Mouse (Mus musculus) naive thymus-derived CD4-positive, alpha-beta T cell, adult 5 months (primary cell): ENCODE data around the gene Kdm5a. TPM values are rescaled to one million over a fixed set of nuclear protein-coding genes. Genes with fewer than 3 reads are reported as not detected.

Experiments used
- polyA plus RNA-seq: library from polyadenylated mRNA; unstranded; fragments of 100-300 nt; shearing (Covaris generic); gene quantifications from one replicate; pipeline ENCODE4 v1.2.1, GENCODE M21; 2017

The Kdm5a gene
- polyA plus RNA-seq = 178 TPM

DNA sequence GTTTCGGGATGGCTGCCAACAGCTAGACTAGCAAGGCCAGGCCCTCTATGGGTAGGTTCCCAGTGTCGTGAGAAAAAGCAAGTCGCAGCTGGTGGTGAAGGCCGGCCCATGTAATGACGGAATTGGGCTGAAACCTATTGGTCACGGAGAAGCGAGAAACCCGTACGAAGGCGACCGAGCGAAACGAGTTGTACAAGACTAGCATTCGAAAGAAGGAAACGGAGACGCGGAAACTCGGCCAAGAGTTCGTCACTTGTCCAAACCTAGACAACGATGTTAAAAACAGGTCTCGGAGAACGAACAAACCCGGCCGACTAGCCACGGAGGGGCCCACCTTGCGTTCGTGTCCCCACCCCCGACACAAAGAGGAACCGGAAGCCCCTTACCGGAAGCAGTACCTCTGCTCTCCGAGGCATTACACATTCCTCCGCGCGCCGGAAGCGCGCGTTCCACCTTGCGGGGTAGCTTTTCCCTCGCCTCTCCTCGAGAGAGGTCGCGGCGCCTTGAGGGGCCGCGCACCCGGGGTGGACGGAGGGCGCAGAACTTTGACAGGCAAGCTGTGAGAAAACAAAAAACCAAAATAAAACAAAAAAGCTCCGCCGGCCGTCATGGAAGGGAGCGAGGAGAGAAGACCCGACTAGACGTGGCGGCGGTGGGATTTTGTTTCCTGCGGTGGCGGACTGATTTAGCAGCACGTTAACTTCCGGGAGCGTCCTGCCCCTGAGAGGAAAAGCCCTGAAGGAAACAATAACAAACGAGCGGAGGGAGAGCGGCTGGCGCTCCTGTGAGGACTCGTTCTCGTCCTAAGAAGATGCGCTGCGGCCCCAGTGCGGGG is at the start of gene Kdm5a, which contains the start of gene Ccdc77:
Kdm5a (plus strand) TSS at position 437 of the 835 bp plus-strand sequence.
Ccdc77 (minus strand) TSS at position 687 of the 835 bp plus-strand sequence.

DNA sequence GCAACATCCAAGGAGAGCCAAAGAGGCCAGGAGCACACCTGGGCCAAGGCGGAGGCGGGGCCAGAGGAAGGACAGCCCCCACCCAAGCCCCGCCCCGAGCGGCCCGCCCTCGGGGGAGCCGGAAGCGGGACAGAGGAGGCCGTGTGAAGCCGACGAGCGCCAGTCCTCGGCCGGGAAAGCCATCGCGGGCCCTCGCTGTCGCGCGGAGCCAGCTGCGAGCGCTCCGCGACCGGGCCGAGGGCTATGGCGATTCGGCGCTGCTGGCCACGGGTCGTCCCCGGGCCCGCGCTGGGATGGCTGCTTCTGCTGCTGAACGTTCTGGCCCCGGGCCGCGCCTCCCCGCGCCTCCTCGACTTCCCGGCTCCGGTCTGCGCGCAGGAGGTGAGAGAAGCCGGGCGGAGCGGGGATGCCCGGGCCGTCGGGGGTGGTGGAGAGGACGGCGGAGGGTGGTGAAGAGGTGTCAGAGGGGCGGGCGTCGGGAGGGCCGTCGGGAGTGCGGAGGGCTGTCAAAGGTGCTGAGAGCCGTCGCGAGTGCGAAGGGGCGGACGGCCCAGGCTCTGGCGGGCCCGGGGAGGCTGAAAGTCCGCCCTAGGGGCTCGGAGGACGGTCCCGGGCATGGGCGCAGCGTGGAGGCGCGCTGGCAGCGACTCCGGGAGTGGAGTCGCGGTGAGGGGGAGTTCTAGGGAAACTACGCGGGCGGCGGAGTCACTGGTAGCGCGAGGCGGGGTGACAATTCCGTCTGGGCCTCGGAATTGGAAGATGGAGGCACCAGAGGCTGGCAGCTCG is 99.4 kb downstream of the Kdm5a start, which contains the start of gene Il17ra:
Il17ra (plus strand) TSS at position 162 of the 786 bp plus-strand sequence.

DNA sequence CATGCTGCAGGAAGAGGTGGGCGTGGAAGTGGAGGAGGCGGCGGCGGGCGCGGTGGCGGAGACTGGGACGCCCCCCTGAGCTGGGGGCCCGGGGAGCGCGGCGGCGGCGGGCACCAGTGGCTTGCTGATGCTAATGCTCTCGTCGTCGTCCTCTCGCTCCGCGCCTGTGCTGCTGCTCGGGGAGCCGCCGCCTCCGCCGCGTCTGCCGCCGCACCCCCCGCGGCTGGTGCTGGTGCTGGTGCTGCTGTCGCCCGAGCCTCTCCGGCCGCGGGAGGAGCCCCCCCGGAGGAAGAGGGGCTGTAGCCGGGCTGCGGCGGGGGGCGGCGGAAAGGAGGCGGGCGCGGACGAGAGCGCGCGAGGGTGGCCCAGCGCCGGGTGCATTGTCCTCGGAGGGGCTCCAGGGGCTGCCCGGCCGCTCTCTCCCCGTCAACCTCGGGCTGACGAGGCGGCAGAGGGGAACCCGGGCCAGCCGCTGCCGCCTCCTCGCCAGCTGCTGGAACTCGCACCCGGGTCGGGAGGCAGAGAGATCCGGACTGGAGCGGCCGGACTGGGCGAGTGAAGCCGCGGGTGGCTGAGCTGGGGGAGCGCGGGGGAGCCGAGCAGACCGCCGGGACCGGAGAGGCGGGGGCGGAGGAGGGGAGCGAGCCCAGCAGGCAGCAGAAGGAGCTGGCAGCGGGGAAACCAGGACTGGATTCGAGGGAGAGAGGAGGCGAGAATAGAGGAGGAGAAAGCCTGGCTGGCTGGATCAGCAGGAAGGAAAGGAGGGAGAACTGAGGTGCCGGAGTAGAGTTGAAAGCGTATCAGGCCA is 129.7 kb downstream of the Kdm5a start, which contains the start of gene Tmem121b:
Tmem121b (minus strand) TSS at position 434 of the 808 bp plus-strand sequence.

Other genes starting within 250 kb of the Kdm5a start
- not detected for gene D330020A13Rik, start 69.8 kb upstream of the Kdm5a start, polyA plus RNA-seq
- gene B4galnt3, start 69.6 kb upstream of the Kdm5a start, polyA plus RNA-seq = not detected
- gene Ccdc77, start 250 bp downstream of the Kdm5a start, polyA plus RNA-seq = 8.2 TPM
- 227 TPM for gene Il17ra, start 99.1 kb downstream of the Kdm5a start, polyA plus RNA-seq
- gene Tmem121b, start 129.7 kb downstream of the Kdm5a start, polyA plus RNA-seq = 0.58 TPM
- gene Hdhd5, start 167.2 kb downstream of the Kdm5a start, polyA plus RNA-seq = 111 TPM